Mouse (Mus musculus): ENCODE data around the gene Bysl.

DNA sequence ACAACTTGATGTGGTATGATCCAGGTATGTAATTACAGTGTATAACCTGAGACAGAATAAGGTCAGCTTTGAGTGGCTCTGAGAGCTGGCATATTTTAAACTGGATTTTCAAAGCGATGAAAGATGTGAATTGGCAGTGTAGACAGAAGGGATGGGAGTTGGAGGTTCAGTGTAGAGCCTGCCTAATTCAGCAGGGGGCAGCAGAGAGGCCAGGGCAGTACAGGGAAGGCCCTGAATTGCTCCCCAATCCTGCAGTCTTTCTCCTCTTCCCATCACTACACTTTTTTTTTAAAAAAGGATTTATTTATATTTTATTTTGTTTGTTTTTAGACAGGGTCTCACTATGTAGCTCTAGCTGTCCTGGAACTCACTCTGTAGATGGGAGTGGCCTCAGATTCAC is 2.7 kb upstream of the Bysl start:
- TF ChIP-seq CTCF (conservative IDR thresholded peaks at IDR 0.05; ENCODE audit: low read length) (peak; percentile 84), POU5F1 (IDR thresholded peaks at IDR 0.05; ENCODE audit: borderline replicate concordance, low read length) (no peak), NANOG (IDR thresholded peaks at IDR 0.05; ENCODE audit: borderline replicate concordance, low read length) (no peak)
